Mouse (Mus musculus): ENCODE data around the gene Gm49345. TPM values are rescaled to one million over a fixed set of nuclear protein-coding genes. Genes with fewer than 3 reads are reported as not detected.
"Not testable (repeated sequence)": the region's sequence is repeated elsewhere in the genome, so short reads cannot be mapped to it uniquely, and the experiment has no call there.

Gm49345 gene
- 1 to 10 TPM; 2.5 to 5.2 TPM for polyA plus RNA-seq (2017; shearing (Covaris generic))

DNA sequence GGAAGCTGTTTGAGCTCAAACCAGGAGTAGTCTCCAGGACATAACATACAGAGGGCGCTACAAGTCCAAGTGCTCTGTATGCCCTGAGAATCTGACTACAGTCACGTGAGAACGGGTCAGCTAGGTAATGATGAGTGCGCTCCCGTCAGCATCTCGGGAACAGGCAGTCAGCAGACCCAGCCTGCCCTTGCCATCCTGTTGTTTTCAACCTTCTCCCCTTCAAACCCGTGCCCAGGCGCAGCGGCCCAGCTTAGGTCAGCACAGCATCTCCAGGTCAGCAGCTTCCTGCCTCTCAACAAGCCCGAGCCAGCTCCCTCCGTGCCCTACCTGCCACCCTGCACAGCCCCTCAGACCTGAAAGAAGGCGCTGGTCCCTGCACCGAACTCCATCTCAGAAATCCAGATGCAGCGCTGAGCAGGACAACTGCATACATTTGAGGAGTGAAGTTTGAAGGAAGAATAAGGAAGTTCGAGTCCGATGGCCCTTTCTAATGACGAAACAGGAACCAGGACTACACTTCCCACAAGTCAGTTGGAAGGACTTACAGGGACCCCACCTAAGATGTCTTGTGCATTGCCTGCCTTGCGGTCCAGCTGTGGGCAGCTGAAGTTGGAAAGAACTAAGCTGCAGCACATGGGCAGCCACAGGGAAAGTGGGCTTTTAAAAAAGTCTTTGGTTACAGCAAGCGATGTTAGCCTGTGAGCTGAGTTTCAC lies at the start of gene Gm49345, which contains the start of gene Zfp729a:
TSS of gene Gm49345 (minus strand) at position 476 of the 714 bp plus-strand sequence.
TSS of gene Zfp729a (minus strand) at position 498 of the 714 bp plus-strand sequence.
- ATAC-seq, result peak; percentile 99

- no peak for ATAC-seq
Observed at GRCm38 (mm10) chr13:67686971-67687370, 49.4 kb upstream of the Gm49345 start, which contains the start of gene Zfp738. Gene Zfp738, minus strand, starts transcription at chr13:67687071.

DNA sequence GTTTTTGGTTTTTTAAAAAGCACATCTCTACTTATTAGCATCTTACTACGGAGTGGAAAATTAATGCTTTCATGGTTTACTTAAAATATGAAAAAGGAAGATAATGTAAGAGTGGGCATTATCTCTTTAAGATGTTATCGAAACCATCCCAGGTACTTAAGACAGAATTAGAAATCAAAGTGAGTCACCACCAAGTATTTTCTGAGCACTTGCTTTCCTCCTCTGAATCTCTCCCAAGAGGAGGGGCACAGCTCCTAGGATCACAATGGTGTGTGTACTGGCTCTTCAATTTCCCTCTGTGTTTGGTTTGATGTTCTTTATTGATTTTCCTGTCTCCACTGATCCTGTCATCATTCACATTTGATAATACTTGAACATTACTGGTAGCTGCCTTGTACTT lies 46.3 kb upstream of the Gm49345 start:
- not testable (repeated sequence) for ATAC-seq

DNA sequence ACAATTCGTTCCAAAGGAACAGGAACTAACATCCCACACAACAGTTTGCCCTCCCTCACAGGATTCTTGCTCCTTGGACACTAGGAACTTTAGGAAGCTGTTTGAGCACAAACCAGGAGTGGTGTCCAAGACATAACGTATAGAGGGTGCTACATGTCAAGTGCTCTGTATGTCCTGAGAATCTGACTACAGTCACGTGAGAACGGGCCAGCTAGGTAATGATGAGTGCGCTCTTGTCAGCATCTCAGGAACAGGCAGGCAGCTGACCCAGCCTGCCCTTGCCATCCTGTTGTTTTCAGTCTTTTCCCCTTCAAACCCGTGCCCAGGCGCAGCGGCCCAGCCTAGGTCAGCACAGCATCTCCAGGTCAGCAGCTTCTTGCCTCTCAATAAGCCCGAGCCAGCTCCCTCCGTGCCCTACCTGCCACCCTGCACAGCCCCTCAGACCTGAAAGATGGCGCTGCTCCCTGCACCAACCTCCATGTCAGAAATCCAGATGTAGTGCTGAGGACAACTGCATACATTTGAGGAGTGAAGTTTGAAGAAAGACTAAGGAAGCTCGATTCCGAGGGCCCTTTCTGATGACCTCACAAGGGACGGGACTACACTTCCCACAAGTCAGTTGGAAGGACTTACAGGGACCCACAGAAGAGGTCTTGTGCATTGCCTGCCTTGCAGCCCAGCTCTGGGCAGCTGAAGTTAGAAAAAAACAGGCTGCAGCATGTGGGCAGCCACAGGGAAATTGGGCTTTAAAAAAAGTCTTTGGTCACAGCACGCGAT lies 45.6 kb upstream of the Gm49345 start:
- peak; percentile 99 for ATAC-seq

GRCm38 (mm10) chr13:67674902-67675301 lies 37.3 kb upstream of the Gm49345 start:
- ATAC-seq, result no peak

- no peak for ATAC-seq
Observed at GRCm38 (mm10) chr13:67652496-67652895, 14.9 kb upstream of the Gm49345 start.

DNA sequence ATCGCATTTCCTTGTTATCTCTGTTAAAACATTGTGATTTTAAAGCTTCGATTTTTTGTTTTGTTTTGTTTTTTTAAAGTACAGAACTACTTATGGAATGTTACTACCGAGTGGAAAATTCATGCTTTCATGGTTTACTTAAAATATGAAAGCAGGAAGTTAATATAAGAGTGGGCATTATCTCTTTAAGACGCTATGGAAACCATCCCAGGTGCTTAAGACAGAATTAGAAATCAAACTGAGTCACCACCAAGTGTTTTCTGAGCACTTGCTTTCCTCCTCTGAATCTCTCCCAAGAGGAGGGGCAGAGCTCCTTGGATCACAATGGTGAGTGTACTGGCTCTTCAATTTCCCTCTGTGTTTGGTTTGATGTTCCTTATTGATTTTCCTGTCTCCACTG lies 27.5 kb downstream of the Gm49345 start:
- no peak for ATAC-seq

DNA sequence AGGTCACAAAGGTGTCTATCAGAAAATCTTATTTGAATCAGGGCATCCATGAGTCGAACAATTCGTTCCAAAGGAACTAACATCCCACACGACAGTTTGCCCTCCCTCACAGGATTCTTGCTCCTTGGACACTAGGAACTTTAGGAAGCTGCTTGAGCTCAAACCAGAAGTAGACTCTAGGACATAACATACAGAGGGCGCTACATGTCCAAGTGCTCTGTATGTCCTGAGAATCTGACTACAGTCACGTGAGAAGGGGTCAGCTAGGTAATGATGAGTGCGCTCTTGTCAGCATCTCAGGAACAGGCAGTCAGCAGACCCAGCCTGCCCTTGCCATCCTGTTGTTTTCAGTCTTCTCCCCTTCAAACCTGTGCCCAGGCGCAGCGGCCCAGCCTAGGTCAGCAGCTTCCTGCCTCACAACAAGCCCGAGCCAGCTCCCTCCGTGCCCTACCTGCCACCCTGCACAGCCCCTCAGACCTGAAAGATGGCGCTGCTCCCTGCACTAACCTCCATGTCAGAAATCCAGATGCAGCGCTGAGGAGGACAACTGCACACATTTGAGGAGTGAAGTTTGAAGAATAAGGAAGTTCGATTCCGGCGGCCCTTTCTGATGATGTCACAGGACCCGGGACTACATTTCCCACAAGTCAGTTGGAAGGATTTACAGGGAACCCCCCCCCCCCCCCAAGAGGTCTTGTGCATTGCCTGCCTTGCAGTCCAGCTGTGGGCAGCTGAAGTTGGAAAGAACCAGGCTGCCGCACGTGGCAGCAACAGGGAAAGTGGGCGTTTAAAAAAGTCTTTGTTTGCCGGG lies 28.3 kb downstream of the Gm49345 start, which contains the start of gene Zfp729b:
TSS of gene Zfp729b (minus strand) at position 642 of the 811 bp plus-strand sequence.
- ATAC-seq, result peak; percentile 80

GRCm38 (mm10) chr13:67572591-67573189 lies 64.9 kb downstream of the Gm49345 start:
- ATAC-seq, result no peak

DNA sequence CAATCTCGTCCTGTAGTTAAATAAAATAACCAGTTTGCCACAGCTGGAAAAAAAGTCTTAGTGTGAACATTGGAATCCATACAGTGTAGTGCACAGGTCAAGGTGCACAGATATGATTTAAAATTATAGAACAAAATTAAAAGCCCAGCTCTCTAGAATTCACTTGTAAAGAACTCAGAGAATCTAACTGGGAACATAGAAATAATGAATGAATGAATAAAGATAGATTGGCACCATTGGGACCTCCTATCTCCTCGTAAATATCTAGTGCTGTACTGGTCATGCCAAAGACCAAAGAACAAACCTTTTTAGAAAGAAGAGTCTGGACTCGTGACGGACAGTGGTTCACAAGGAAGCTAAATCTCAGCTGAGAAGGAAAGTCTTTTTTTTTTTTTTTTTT lies 83.8 kb downstream of the Gm49345 start, which contains the start of gene Zfp748:
TSS of gene Zfp748 (minus strand) at position 101 of the 400 bp plus-strand sequence.
- no peak for ATAC-seq

GRCm38 (mm10) chr13:67552505-67553346 lies 84.8 kb downstream of the Gm49345 start:
- peak; percentile 99 for ATAC-seq

DNA sequence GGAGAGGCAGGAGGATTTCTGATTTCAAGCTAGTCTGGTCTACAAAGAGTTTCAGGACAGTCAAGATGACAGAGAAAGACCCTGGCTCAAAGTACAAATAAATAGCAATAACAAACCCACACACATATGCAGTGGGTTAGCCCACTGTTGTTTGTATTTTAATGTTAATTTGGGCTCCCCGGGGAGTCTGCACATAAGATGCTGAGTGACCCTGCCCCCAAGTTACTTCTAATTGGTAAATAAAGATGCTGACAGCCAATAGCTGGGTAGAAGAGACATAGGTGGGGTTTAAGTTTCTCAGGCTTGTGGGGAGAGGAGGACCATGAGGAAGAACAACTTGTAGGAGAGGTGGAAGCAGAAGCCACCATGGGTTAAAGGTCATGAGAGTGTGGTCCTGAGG lies 91.6 kb downstream of the Gm49345 start:
- no peak for ATAC-seq

Other genes starting within 250 kb of the Gm49345 start
- gene Zfp429, start 237.9 kb downstream of the Gm49345 start, polyA plus RNA-seq (2017; shearing (Covaris generic)), result 10 to 100 TPM; 20.6 to 23.0 TPM
- gene Zfp459, start 216.4 kb downstream of the Gm49345 start, polyA plus RNA-seq (2017; shearing (Covaris generic)), result 1 to 10 TPM; 1.8 to 3.1 TPM
- 10 to 100 TPM; 13.5 to 15.2 TPM for gene Zfp874a, start 186.1 kb downstream of the Gm49345 start, polyA plus RNA-seq (2017; shearing (Covaris generic))
- 10 to 100 TPM in 1 of 2 experiments, 1 to 10 TPM in 1; 9.3 to 10.8 TPM for gene Zfp874b, start 153.5 kb downstream of the Gm49345 start, polyA plus RNA-seq (2017; shearing (Covaris generic))
- gene Zfp58, start 137.2 kb downstream of the Gm49345 start, polyA plus RNA-seq (2017; shearing (Covaris generic)), result 10 to 100 TPM; 15.9 to 17.9 TPM
- gene Gm26965, start 111.6 kb downstream of the Gm49345 start, polyA plus RNA-seq (2017; shearing (Covaris generic)), result 1 to 10 TPM in 1 of 2 experiments, not detected in 1; 4.7 TPM
- 10 to 100 TPM; 52.0 to 61.6 TPM for gene Zfp87, start 111.6 kb downstream of the Gm49345 start, polyA plus RNA-seq (2017; shearing (Covaris generic))
- gene Zfp748, start 83.9 kb downstream of the Gm49345 start, polyA plus RNA-seq (2017; shearing (Covaris generic)), result 10 to 100 TPM; 17.4 to 23.4 TPM
- gene Zfp729b, start 28.1 kb downstream of the Gm49345 start, polyA plus RNA-seq (2017; shearing (Covaris generic)), result 1 to 10 TPM; 8.8 to 9.2 TPM
- 1 to 10 TPM; 6.7 to 8.0 TPM for gene Zfp729a, start within 50 bp of the Gm49345 start, polyA plus RNA-seq (2017; shearing (Covaris generic))
- gene Zfp738, start 49.3 kb upstream of the Gm49345 start, polyA plus RNA-seq (2017; shearing (Covaris generic)), result 10 to 100 TPM; 11.9 to 16.7 TPM
- gene Zfp65, start 91.4 kb upstream of the Gm49345 start, polyA plus RNA-seq (2017; shearing (Covaris generic)), result 1 to 10 TPM; 6.8 to 7.4 TPM
- gene Zfp85, start 117.5 kb upstream of the Gm49345 start, polyA plus RNA-seq (2017; shearing (Covaris generic)), result 10 to 100 TPM; 13.0 to 16.3 TPM
- 1 to 10 TPM; 1.8 to 2.5 TPM for gene Zfp493, start 141.9 kb upstream of the Gm49345 start, polyA plus RNA-seq (2017; shearing (Covaris generic))
- 1 to 10 TPM; 6.4 to 6.7 TPM for gene Zfp273, start 176.0 kb upstream of the Gm49345 start, polyA plus RNA-seq (2017; shearing (Covaris generic))
- gene Gm10037, start 193.3 kb upstream of the Gm49345 start, polyA plus RNA-seq (2017; shearing (Covaris generic)), result under 1 TPM in 1 of 2 experiments, not detected in 1; 0.70 TPM
- not detected for gene BC048507, start 225.6 kb upstream of the Gm49345 start, polyA plus RNA-seq (2017; shearing (Covaris generic))